ENCODE assay signal across 8 mouse cellular contexts in the genomic region with DNA sequence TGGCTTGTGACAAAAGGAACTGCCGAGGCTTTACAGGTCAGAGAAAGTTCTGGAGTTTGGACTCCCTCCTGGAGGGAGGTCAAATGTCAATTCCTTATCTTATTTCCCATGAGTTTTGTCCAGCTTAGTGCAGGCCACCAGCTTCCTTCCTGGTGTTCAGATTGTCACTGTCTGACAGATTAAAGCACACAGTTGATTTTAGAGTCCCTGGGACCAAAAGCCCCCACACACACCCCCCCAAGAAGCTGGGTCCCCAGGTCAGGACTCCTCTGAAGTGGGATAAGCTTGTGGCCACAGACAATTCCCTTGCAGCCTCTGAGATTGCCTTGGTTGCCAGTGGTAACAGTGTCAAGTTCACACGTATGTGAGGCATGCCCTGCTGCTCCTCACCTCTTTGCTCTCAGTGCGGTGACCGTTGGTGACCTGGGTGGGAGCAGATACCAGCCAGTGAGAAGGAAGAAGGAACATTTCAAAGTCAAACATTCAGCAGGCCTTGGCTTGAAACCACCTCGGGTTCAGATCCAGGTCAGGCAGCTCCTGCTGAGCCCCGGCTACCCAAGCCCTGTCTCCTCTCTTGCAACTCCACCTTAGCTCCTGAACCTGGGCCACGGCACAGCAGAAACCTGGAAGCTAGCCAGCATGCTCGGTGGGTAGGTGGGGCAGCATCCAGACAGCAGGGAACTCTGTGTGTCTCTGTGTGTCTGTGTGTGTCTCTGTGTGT.
DNase-seq lines count a peak whose midpoint lies in the region; ATAC-seq and TF ChIP-seq lines count a peak whose summit lies in the region.

No protein-coding gene starts in this region.

- H3K27me3 ChIP-seq in midbrain, embryonic 10.5 days (ENCODE audit: low read depth, poor library complexity, severe bottlenecking) = peaks cover 12% of the 10 kb centered on the region; the same call in 1 of the 2 replicates
- H3K27me3 ChIP-seq in midbrain, embryonic 13.5 days = no peaks in the 10 kb centered on the region
- no peaks in the 10 kb centered on the region for H3K27me3 ChIP-seq in stomach, postnatal 0 days (ENCODE audit: control insufficient read depth, insufficient read depth, low read length)

- no peaks in the 10 kb centered on the region for H3K36me3 ChIP-seq in midbrain, embryonic 10.5 days
- H3K36me3 ChIP-seq in midbrain, embryonic 13.5 days = no peaks in the 10 kb centered on the region
- no peaks in the 10 kb centered on the region for H3K36me3 ChIP-seq in stomach, postnatal 0 days (ENCODE audit: control insufficient read depth, insufficient read depth, low read length)

- TF ChIP-seq EP300 in stomach, postnatal 0 days (optimal IDR thresholded peaks at IDR 0.05) = no peak

- no peak for ATAC-seq in midbrain, embryonic 13.5 days
- ATAC-seq in stomach, postnatal 0 days (ENCODE audit: low FRiP score, low TSS enrichment) = peak; percentile 84

- intact Hi-C loops in gastrocnemius, postnatal 14 days (cut with DNase I; ENCODE audit: low total_unique reads) = loop anchor here (5.0 kb wide), 1 partner anchor 115 kb away; the partner anchor contains the start of gene Ptpru

- no peak overlapping the region for H3K9ac ChIP-seq in midbrain, embryonic 13.5 days (replicated peaks)
- H3K9ac ChIP-seq in stomach, postnatal 0 days (ENCODE audit: low read length) = no peak overlapping the region

- DNase-seq in midbrain, embryonic 10.5 days (ENCODE audit: low spot score) = peak; percentile 29
- peak; percentile 21 to 33 for DNase-seq in cerebellum, postnatal 36 days
- DNase-seq in kidney, adult 9 months = peak; percentile 92
- DNase-seq in stomach, postnatal 0 days (ENCODE audit: low spot score) = peak; percentile 71
- DNase-seq in frontal cortex, postnatal 14 days (ENCODE audit: low spot score in 2 of 2) = no peak
- DNase-seq in gastrocnemius, postnatal 14 days = no peak
- no peak for DNase-seq in right cerebral cortex, postnatal 36 days (ENCODE audit: low spot score in 2 of 2)

- H3K4me1 ChIP-seq in midbrain, embryonic 10.5 days = peaks cover 19% of the 10 kb centered on the region
- H3K4me1 ChIP-seq in midbrain, embryonic 13.5 days (replicated peaks) = peaks cover 6% of the 10 kb centered on the region; the same call in 1 of the 2 replicates
- H3K4me1 ChIP-seq in stomach, postnatal 0 days (replicated peaks; ENCODE audit: control insufficient read depth, insufficient read depth) = no peaks in the 10 kb centered on the region

- H3K4me3 ChIP-seq in midbrain, embryonic 10.5 days = no peak overlapping the region
- no peak overlapping the region for H3K4me3 ChIP-seq in midbrain, embryonic 13.5 days (replicated peaks)
- no peak overlapping the region for H3K4me3 ChIP-seq in stomach, postnatal 0 days (ENCODE audit: low read depth, low read length)

- H3K27ac ChIP-seq in midbrain, embryonic 10.5 days (replicated peaks) = peak overlapping the region; percentile 52
- H3K27ac ChIP-seq in midbrain, embryonic 13.5 days = no peak overlapping the region
- no peak overlapping the region; the same call in 1 of the 2 replicates for H3K27ac ChIP-seq in stomach, postnatal 0 days (replicated peaks)

- no peak for TF ChIP-seq CTCF in stomach, postnatal 0 days (IDR thresholded peaks at IDR 0.05; ENCODE audit: low read depth)

- H3K4me2 ChIP-seq in midbrain, embryonic 13.5 days (replicated peaks) = no peak overlapping the region
- H3K4me2 ChIP-seq in stomach, postnatal 0 days (replicated peaks; ENCODE audit: low read depth) = no peak overlapping the region

- 41% methylated on average over 8 of the region's 8 CpGs for WGBS in midbrain, embryonic 10.5 days
- WGBS in midbrain, embryonic 13.5 days = 38% methylated on average over 8 of the region's 8 CpGs
- WGBS in stomach, postnatal 0 days = 11% methylated on average over 8 of the region's 8 CpGs

- H3K9me3 ChIP-seq in midbrain, embryonic 10.5 days (replicated peaks) = no peaks in the 10 kb centered on the region
- H3K9me3 ChIP-seq in midbrain, embryonic 13.5 days = no peaks in the 10 kb centered on the region
- H3K9me3 ChIP-seq in stomach, postnatal 0 days (ENCODE audit: control insufficient read depth, low read length) = no peaks in the 10 kb centered on the region

Comparison
In these comparisons a context has a peak if more than half of its experiments do, and no peak if none do; other contexts are left out.
1. DNase-seq: peak in midbrain, embryonic 10.5 days (single experiment), cerebellum, postnatal 36 days (2 of 2), kidney, adult 9 months (single experiment) and stomach, postnatal 0 days (single experiment); none in frontal cortex, postnatal 14 days (0 of 2), gastrocnemius, postnatal 14 days (single experiment) and right cerebral cortex, postnatal 36 days (0 of 2).